Mouse (Mus musculus) bone marrow, adult 2 months (tissue): ENCODE measurements around the gene Zic1. TPM values are rescaled to one million over a fixed set of nuclear protein-coding genes. Genes with fewer than 3 reads are reported as not detected.

ENCODE experiments used
- H3K27ac ChIP-seq: fragments of 200-500 bp; 2 replicates; pipeline ENCODE4 v1.5.1; 2012; ENCODE audit warnings: low read depth, mild to moderate bottlenecking, control low read depth, inconsistent platforms, low read length; ENCODE audit not compliant: control insufficient read depth, poor library complexity, insufficient read depth
- H3K4me1 ChIP-seq: fragments of 200-500 bp; 2 replicates; pipeline ENCODE4 v1.6.1; 2011; ENCODE audit warnings: low read length; ENCODE audit not compliant: control insufficient read depth, insufficient read depth
- H3K4me3 ChIP-seq: fragments of 200-500 bp; replicated peaks from 2 replicates; pipeline ENCODE3; 2011; ENCODE audit warnings: mild to moderate bottlenecking, low read depth, low read length, control low read depth; ENCODE audit not compliant: control insufficient read depth
- CTCF ChIP-seq: fragments of 200-500 bp; IDR thresholded peaks from 2 replicates; pipeline ENCODE4 v1.5.1; 2011; ENCODE audit warnings: low read length, control low read depth; ENCODE audit not compliant: control insufficient read depth, insufficient read depth
- POLR2A ChIP-seq: fragments of 200-500 bp; IDR thresholded peaks from 2 replicates; pipeline ENCODE4 v1.6.1; 2011; ENCODE audit warnings: low read depth, mild to moderate bottlenecking, control low read depth, low read length, borderline replicate concordance; ENCODE audit not compliant: control insufficient read depth
- WGBS: fragments of 180-500 bp; shearing (Covaris S2); methylation state at CpG from one replicate; pipeline ENCODE4 v1.1.7; 2018; 5-methylcytosine and 5-hydroxymethylcytosine counted together
- polyA plus RNA-seq: library from polyadenylated mRNA; stranded (reverse); fragments of >200 nt; gene quantifications from 2 replicates; pipeline ENCODE4 v1.2.4, GENCODE M21; 2011; ENCODE audit warnings: low replicate concordance; ENCODE audit not compliant: missing spikeins, insufficient read depth, insufficient read length

Gene Zic1
- polyA plus RNA-seq, 1 experiment = not detected

GRCm38 (mm10) chr9:91386502-91386890 is 20.9 kb upstream of the Zic1 start:
- TF ChIP-seq POLR2A = no peak
- TF ChIP-seq CTCF = no peak
- Histone ChIP-seq H3K4me3 (no peak overlapping the region), H3K27ac (no peak overlapping the region), H3K4me1 (no peaks in the 10 kb centered on the region)
- WGBS = 7% methylated on average over 17 of the region's 17 CpGs

DNA sequence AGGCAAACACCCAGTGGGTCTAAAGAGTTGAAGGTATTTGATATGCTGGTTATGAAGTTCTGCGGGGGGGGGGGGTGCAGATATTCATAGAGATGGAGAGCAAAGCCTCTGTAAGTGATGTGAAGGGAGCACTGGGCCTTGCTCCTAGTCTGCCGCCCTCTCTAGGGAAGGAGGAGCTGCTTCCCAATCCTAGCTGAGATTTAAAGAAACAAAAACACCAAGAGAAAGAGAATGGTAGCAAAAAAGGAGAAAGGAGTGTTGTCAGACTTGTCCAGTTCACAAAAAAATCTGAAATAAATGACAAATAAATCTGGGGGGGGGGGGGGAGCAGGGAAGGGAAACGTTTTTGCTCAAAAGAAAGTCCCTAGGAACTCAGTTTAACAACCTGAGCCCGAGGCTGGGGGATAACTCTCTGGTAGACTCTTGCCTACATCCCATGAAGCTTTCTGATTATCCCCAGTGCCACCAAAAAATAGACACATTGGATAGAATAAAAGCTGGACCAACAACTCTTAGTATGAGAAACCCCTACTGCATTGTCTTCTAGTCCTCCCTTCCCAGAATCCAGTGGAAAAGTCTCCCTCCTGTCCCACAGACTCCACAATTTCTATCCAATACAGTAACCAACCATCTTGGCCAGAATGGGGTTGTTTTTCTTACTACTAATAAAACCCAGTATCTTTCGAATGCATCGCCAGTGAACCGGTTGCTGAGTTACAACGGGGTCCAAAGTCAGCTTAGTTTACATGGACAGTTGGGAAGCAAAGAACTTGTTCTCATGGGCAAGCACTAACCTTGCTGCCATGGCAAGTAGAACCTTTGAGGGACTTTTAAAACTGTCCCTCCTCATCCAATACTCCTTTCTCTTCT is 20.2 kb upstream of the Zic1 start:
- no peak overlapping the region for H3K4me3 ChIP-seq
- WGBS = 5% methylated on average over 8 of the region's 8 CpGs
- no peaks in the 10 kb centered on the region for H3K4me1 ChIP-seq
- TF ChIP-seq POLR2A = no peak
- no peak for TF ChIP-seq CTCF
- no peak overlapping the region for H3K27ac ChIP-seq

DNA sequence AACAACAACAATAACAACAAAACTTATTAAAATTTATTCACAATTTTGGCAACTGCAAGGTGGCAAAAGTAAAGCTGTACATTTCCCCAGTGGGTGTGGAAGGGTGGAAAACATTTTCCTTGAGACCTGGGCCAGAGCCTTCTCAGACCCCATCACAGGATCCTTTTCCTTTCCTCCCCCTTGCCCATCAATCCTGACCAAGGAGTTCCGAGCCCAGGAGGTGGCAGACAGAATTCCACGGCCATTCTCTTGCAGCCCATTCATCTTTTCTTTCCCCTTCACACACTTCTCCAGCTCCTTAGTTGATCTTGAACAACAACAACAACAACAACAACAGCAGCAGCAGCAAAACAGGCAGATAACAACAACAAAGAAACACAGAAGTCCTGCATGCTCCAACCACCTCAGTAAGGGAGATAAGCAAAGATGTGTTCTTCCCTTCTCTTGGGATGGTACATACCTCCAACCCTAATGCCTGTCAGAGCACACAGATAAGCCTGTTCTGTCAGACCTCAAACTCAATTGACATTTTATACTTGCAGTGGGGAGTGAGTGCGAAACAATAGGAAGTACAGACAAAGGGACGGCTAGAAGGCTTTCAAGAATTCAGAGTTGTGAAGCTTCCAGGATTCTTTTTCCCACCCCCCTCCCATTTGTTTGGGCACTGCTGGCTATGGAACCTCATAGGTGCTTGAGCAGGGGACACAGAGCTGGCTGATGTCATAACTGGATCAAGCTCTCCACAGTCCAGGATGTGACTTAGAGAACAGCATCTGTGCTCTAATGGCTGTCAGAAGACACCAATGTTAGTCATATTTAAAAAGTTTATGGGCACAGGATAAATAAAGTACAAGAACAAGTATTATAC is 19.3 kb upstream of the Zic1 start:
- no peak overlapping the region for H3K27ac ChIP-seq
- no peaks in the 10 kb centered on the region for H3K4me1 ChIP-seq
- TF ChIP-seq POLR2A = no peak
- no peak for TF ChIP-seq CTCF
- 13% methylated on average over 4 of the region's 4 CpGs for WGBS
- H3K4me3 ChIP-seq = no peak overlapping the region

GRCm38 (mm10) chr9:91384136-91384500 is 18.5 kb upstream of the Zic1 start:
- 5% methylated on average over 30 of the region's 30 CpGs for WGBS
- TF ChIP-seq POLR2A (no peak), CTCF (no peak)
- H3K4me1 ChIP-seq = no peaks in the 10 kb centered on the region
- no peak overlapping the region for H3K4me3 ChIP-seq
- no peak overlapping the region; the same call in 1 of the 2 replicates for H3K27ac ChIP-seq

- Histone ChIP-seq H3K27ac (no peak overlapping the region), H3K4me3 (no peak overlapping the region), H3K4me1 (no peaks in the 10 kb centered on the region)
- TF ChIP-seq POLR2A (no peak), CTCF (no peak)
- WGBS = 6% methylated on average over 28 of the region's 28 CpGs
Measured at GRCm38 (mm10) chr9:91383441-91384135, 18.0 kb upstream of the Zic1 start.

DNA sequence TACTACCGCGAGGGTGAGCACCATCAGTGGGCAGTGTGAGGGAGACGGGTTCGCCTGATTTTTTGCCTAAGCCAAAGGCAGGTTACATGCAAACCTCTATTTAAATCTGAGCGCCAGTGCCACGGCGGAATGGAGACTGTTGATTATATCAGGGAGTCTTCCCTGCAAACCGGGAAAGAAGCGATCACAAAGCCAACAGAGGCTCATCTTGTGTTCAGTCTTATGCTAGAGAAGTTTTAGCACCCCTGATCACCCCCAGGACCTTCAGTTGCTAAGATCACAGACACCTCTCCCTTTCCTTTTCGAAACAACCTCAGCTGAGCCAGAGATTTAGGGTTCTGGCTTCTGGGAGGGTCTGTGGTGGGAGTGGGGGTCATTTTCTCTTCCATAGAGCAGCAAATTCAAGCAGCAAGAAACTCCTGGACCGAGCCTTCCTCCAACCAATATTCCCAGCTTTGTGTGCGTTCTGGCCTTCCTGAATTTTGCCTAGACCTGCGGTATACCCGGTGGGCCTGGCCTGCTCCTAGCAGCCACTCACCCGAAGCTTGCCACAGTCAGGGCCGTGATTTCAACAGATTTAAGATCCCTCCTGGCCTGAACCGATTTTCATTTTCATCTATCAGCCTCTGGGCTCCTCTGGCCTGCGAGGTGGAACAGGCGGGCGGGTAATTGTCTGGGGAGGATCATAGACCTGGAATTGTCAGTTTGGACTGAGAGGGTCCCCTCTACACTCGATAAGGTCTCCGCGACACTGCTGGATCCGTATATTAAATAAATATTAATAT is 17.1 kb upstream of the Zic1 start:
- Histone ChIP-seq H3K4me1 (no peaks in the 10 kb centered on the region), H3K27ac (no peak overlapping the region), H3K4me3 (no peak overlapping the region)
- 10% methylated on average over 24 of the region's 24 CpGs for WGBS
- TF ChIP-seq CTCF (no peak), POLR2A (no peak)

DNA sequence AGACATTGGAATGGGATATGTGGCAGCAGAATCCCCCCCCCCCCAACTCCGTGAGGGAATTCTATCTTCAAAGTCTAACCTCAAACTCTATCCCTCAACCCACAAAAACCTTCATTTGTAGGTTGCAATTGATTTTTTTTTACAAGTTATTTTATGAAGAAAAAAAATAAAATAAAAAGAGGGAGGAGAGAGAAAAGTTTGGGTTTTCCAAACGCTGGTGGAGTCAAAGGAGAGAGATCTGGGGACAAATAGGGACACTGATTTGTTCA is 16.4 kb upstream of the Zic1 start:
- Histone ChIP-seq H3K4me1 (no peaks in the 10 kb centered on the region), H3K27ac (no peak overlapping the region), H3K4me3 (no peak overlapping the region)
- 4% methylated on average over 2 of the region's 2 CpGs for WGBS
- TF ChIP-seq POLR2A = no peak
- no peak for TF ChIP-seq CTCF

- H3K4me3 ChIP-seq = no peak overlapping the region
- WGBS = 2% methylated on average over 75 of the region's 76 CpGs
- no peak for TF ChIP-seq POLR2A
- TF ChIP-seq CTCF = no peak
- H3K27ac ChIP-seq = no peak overlapping the region
- no peaks in the 10 kb centered on the region for H3K4me1 ChIP-seq
Measured at GRCm38 (mm10) chr9:91381284-91382110, 15.9 kb upstream of the Zic1 start.
